Mouse (Mus musculus): ENCODE data around the gene Ipo11. TPM values are rescaled to one million over a fixed set of nuclear protein-coding genes. Genes with fewer than 3 reads are reported as not detected.

Ipo11 gene
- total and polyA plus RNA-seq, 3 experiments: 41.2 to 91.5 (median 52.4) TPM

GRCm38 (mm10) chr13:106904637-106905036 lies 32.1 kb downstream of the Ipo11 start:
- Histone ChIP-seq H3K27me3 (replicated peaks) (no peaks in the 10 kb centered on the region), H3K4me2 (ENCODE audit: insufficient read depth, low read depth, poor library complexity, severe bottlenecking) (no peak overlapping the region), H3K79me2 (replicated peaks; ENCODE audit: control insufficient read depth, extremely low read depth, insufficient read depth, poor library complexity, severe bottlenecking) (no peaks in the 10 kb centered on the region), H3K36me3 (replicated peaks in 1 of 2; ENCODE audit: control insufficient read depth in 1 of 2, insufficient read depth in 1 of 2, low read length in 1 of 2) (peaks cover 41 to 73% of the 10 kb centered on the region in 2 experiments), H3K27ac (ENCODE audit: insufficient read depth, low read depth) (no peak overlapping the region), H3K4me1 (ENCODE audit: control insufficient read depth in 1 of 2, insufficient read depth in 2 of 2) (no peaks in the 10 kb centered on the region), H3K4me3 (replicated peaks in 1 of 3; ENCODE audit: low read depth in 2 of 3, low read length in 2 of 3, poor library complexity in 1 of 3) (no peak overlapping the region), H3K9me3 (replicated peaks; ENCODE audit: low read length) (no peaks in the 10 kb centered on the region), H3K9ac (ENCODE audit: insufficient read depth, low read depth) (no peak overlapping the region)
- dilution Hi-C loops (cut with MboI; ENCODE audit: extremely low pct_ligation_motif_present, extremely low pct_unique_long_range_greater_than_20kb, low sequenced_read_pairs) (no loop called here), in situ Hi-C loops (cut with MboI; ENCODE audit: low pct_ligation_motif_present, low pct_unique_long_range_greater_than_20kb, low sequenced_read_pairs) (no loop called here)
- TF ChIP-seq POLR2A (IDR thresholded peaks at IDR 0.05; ENCODE audit: low read depth, low read length) (no peak), MAFK (IDR thresholded peaks at IDR 0.05; ENCODE audit: insufficient replicate concordance, low read length) (no peak), USF2 (conservative IDR thresholded peaks at IDR 0.05; ENCODE audit: low read depth, low read length) (no peak)
- DNase-seq (ENCODE audit: extremely low read depth): no peak

GRCm38 (mm10) chr13:106894284-106894683 lies 42.5 kb downstream of the Ipo11 start:
- no peak overlapping the region for H3K9ac ChIP-seq (ENCODE audit: insufficient read depth, low read depth)
- in situ Hi-C loops (cut with MboI; ENCODE audit: low pct_ligation_motif_present, low pct_unique_long_range_greater_than_20kb, low sequenced_read_pairs): no loop called here
- H3K27ac ChIP-seq (ENCODE audit: insufficient read depth, low read depth): no peak overlapping the region

GRCm38 (mm10) chr13:106893701-106894100 lies 43.1 kb downstream of the Ipo11 start:
- Histone ChIP-seq H3K4me2 (ENCODE audit: insufficient read depth, low read depth, poor library complexity, severe bottlenecking) (no peak overlapping the region), H3K4me1 (ENCODE audit: control insufficient read depth in 1 of 2, insufficient read depth in 2 of 2) (no peaks in the 10 kb centered on the region), H3K4me3 (replicated peaks in 1 of 3; ENCODE audit: low read depth in 2 of 3, low read length in 2 of 3, poor library complexity in 1 of 3) (no peak overlapping the region), H3K79me2 (replicated peaks; ENCODE audit: control insufficient read depth, extremely low read depth, insufficient read depth, poor library complexity, severe bottlenecking) (no peaks in the 10 kb centered on the region), H3K36me3 (replicated peaks in 1 of 2; ENCODE audit: control insufficient read depth in 1 of 2, insufficient read depth in 1 of 2, low read length in 1 of 2) (peaks cover 35 to 71% of the 10 kb centered on the region in 2 experiments), H3K9me3 (replicated peaks; ENCODE audit: low read length) (no peaks in the 10 kb centered on the region), H3K27me3 (replicated peaks) (no peaks in the 10 kb centered on the region), H3K9ac (ENCODE audit: insufficient read depth, low read depth) (no peak overlapping the region), H3K27ac (ENCODE audit: insufficient read depth, low read depth) (no peak overlapping the region)
- dilution Hi-C loops (cut with MboI; ENCODE audit: extremely low pct_ligation_motif_present, extremely low pct_unique_long_range_greater_than_20kb, low sequenced_read_pairs) (no loop called here), in situ Hi-C loops (cut with MboI; ENCODE audit: low pct_ligation_motif_present, low pct_unique_long_range_greater_than_20kb, low sequenced_read_pairs) (no loop called here)
- no peak for DNase-seq (ENCODE audit: extremely low read depth)
- TF ChIP-seq HCFC1 (IDR thresholded peaks at IDR 0.05; ENCODE audit: low read depth, low read length) (no peak), CHD2 (IDR thresholded peaks at IDR 0.05; ENCODE audit: low read length) (no peak), GABPA (IDR thresholded peaks at IDR 0.05; ENCODE audit: insufficient replicate concordance, low read depth, low read length) (no peak), KAT2A (IDR thresholded peaks at IDR 0.05; ENCODE audit: insufficient replicate concordance, low read length) (no peak), NELFE (IDR thresholded peaks at IDR 0.05; ENCODE audit: low read depth, low read length) (no peak), IRF4 (IDR thresholded peaks at IDR 0.05; ENCODE audit: low read depth, low read length) (no peak), TCF12 (IDR thresholded peaks at IDR 0.05; ENCODE audit: low read depth, low read length) (no peak)

More at GRCm38 (mm10) chr13:106894284-106894683, 42.5 kb downstream of the Ipo11 start:
- peak; percentile 21 for DNase-seq (ENCODE audit: extremely low read depth)
- Histone ChIP-seq H3K4me3 (replicated peaks in 1 of 3; ENCODE audit: low read depth in 2 of 3, low read length in 2 of 3, poor library complexity in 1 of 3) (no peak overlapping the region), H3K27me3 (replicated peaks) (no peaks in the 10 kb centered on the region), H3K36me3 (replicated peaks in 1 of 2; ENCODE audit: control insufficient read depth in 1 of 2, insufficient read depth in 1 of 2, low read length in 1 of 2) (peaks cover 34 to 72% of the 10 kb centered on the region in 2 experiments), H3K79me2 (replicated peaks; ENCODE audit: control insufficient read depth, extremely low read depth, insufficient read depth, poor library complexity, severe bottlenecking) (no peaks in the 10 kb centered on the region), H3K4me2 (ENCODE audit: insufficient read depth, low read depth, poor library complexity, severe bottlenecking) (no peak overlapping the region), H3K4me1 (ENCODE audit: control insufficient read depth in 1 of 2, insufficient read depth in 2 of 2) (no peaks in the 10 kb centered on the region), H3K9me3 (replicated peaks; ENCODE audit: low read length) (no peaks in the 10 kb centered on the region)
- dilution Hi-C loops (cut with MboI; ENCODE audit: extremely low pct_ligation_motif_present, extremely low pct_unique_long_range_greater_than_20kb, low sequenced_read_pairs): no loop called here
- TF ChIP-seq RAD21 (IDR thresholded peaks at IDR 0.05; ENCODE audit: low read depth, low read length): peak; percentile 30
- peak; percentile 15 to 53; a peak in 2 of 4 replicates for TF ChIP-seq CTCF (conservative IDR thresholded peaks at IDR 0.05 in 1 of 2, IDR thresholded peaks at IDR 0.05 in 1 of 2; ENCODE audit: low read depth in 2 of 2, low read length in 2 of 2)
- TF ChIP-seq ELF1 (IDR thresholded peaks at IDR 0.05; ENCODE audit: low read depth, low read length): no peak
